ENCODE assay signal across 8 mouse cellular contexts in genomic region chr7:3704475-3704874, GRCm38 (mm10). TPM values are rescaled to one million over a fixed set of nuclear protein-coding genes. Genes with fewer than 3 reads are reported as not detected.
DNase-seq lines count a peak whose midpoint lies in the region; ATAC-seq lines count a peak whose summit lies in the region.

No protein-coding gene starts in this region.

- H3K4me1 ChIP-seq in heart, embryonic 16.5 days (ENCODE audit: control insufficient read depth, insufficient read depth, low read length) = peaks cover 20% of the 10 kb centered on the region
- peaks cover 30% of the 10 kb centered on the region for H3K4me1 ChIP-seq in hindbrain, embryonic 14.5 days (replicated peaks; ENCODE audit: control insufficient read depth, insufficient read depth, low read length)
- H3K4me1 ChIP-seq in midbrain, embryonic 10.5 days = peaks cover 28% of the 10 kb centered on the region

- H3K9me3 ChIP-seq in heart, embryonic 16.5 days (replicated peaks; ENCODE audit: control insufficient read depth, low read length) = no peaks in the 10 kb centered on the region
- H3K9me3 ChIP-seq in hindbrain, embryonic 14.5 days (ENCODE audit: control insufficient read depth, low read length) = no peaks in the 10 kb centered on the region
- H3K9me3 ChIP-seq in midbrain, embryonic 10.5 days (replicated peaks) = no peaks in the 10 kb centered on the region

- peak overlapping the region; percentile 89 for H3K4me3 ChIP-seq in heart, embryonic 16.5 days (ENCODE audit: low read length)
- peak overlapping the region; percentile 74 for H3K4me3 ChIP-seq in hindbrain, embryonic 14.5 days (replicated peaks; ENCODE audit: low read length)
- peak overlapping the region; percentile 88 for H3K4me3 ChIP-seq in midbrain, embryonic 10.5 days

- no peaks in the 10 kb centered on the region for H3K27me3 ChIP-seq in heart, embryonic 16.5 days (ENCODE audit: control insufficient read depth, insufficient read depth, low read length)
- H3K27me3 ChIP-seq in hindbrain, embryonic 14.5 days (ENCODE audit: control insufficient read depth, insufficient read depth, low read length) = no peaks in the 10 kb centered on the region
- H3K27me3 ChIP-seq in midbrain, embryonic 10.5 days (ENCODE audit: low read depth, poor library complexity, severe bottlenecking) = no peaks in the 10 kb centered on the region

- no peak for DNase-seq in heart, adult 18-20 months
- peak; percentile 61 for DNase-seq in ZHBTc4 (ENCODE audit: low read depth, low spot score)
- DNase-seq in hindbrain, embryonic 14.5 days (ENCODE audit: low spot score) = no peak
- DNase-seq in midbrain, embryonic 10.5 days (ENCODE audit: low spot score) = no peak
- no peak for DNase-seq in urinary bladder, postnatal 10 days (ENCODE audit: low spot score)
- DNase-seq in right cerebral cortex, postnatal 14 days = no peak
- no peak for DNase-seq in thymus, postnatal 4 days

- ATAC-seq in heart, embryonic 16.5 days (replicated peaks; ENCODE audit: extremely low read depth, insufficient read depth, low FRiP score) = 0 out of 2 replicates have a peak, but pooled peaks have one; percentile 22
- peak; percentile 41 for ATAC-seq in hindbrain, embryonic 14.5 days (ENCODE audit: low FRiP score)

- H3K27ac ChIP-seq in heart, embryonic 16.5 days (ENCODE audit: low read length) = peak overlapping the region; percentile 98
- peak overlapping the region; percentile 93 for H3K27ac ChIP-seq in hindbrain, embryonic 14.5 days
- peak overlapping the region; percentile 96 for H3K27ac ChIP-seq in midbrain, embryonic 10.5 days (replicated peaks)

- H3K9ac ChIP-seq in heart, embryonic 16.5 days (ENCODE audit: low read length) = peak overlapping the region; percentile 89
- peak overlapping the region; percentile 78 for H3K9ac ChIP-seq in hindbrain, embryonic 14.5 days

- peaks cover 38% of the 10 kb centered on the region for H3K36me3 ChIP-seq in heart, embryonic 16.5 days (ENCODE audit: control insufficient read depth, insufficient read depth)
- H3K36me3 ChIP-seq in hindbrain, embryonic 14.5 days (replicated peaks; ENCODE audit: control insufficient read depth, insufficient read depth) = peaks cover 57% of the 10 kb centered on the region
- peaks cover 64% of the 10 kb centered on the region for H3K36me3 ChIP-seq in midbrain, embryonic 10.5 days

- WGBS in heart, embryonic 16.5 days = under 1% methylated on average over 20 of the region's 20 CpGs
- 1% methylated on average over 20 of the region's 20 CpGs for WGBS in hindbrain, embryonic 14.5 days
- WGBS in midbrain, embryonic 10.5 days = under 1% methylated on average over 20 of the region's 20 CpGs

- peak overlapping the region; percentile 92 for H3K4me2 ChIP-seq in heart, embryonic 16.5 days (ENCODE audit: low read depth, low read length)
- peak overlapping the region; percentile 98 for H3K4me2 ChIP-seq in hindbrain, embryonic 14.5 days (replicated peaks)

RNA-seq across cellular contexts. Expression of gene Rps9, which starts 0.7 kb away (rescaled TPM):
- 814 and 845 TPM in 2 replicates for polyA plus RNA-seq in heart, embryonic 16.5 days (2015; fragmentation: Nextera tagmentation; extraction: Ambion mirVana)
- 100 to 1,000 TPM; 640 to 688 TPM for total RNA-seq in heart, adult 18-20 months (2021)
- polyA plus RNA-seq in hindbrain, embryonic 14.5 days (2014; fragmentation: Nextera tagmentation; extraction: Ambion mirVana) = 732 and 840 TPM in 2 replicates
- polyA plus RNA-seq in midbrain, embryonic 10.5 days (2016; fragmentation: Nextera tagmentation; extraction: Ambion mirVana) = 1,174 and 1,339 TPM in 2 replicates

RNA-seq across cellular contexts. Expression of gene Mboat7, which starts 11.2 kb away (rescaled TPM):
- polyA plus RNA-seq in heart, embryonic 16.5 days (2015; fragmentation: Nextera tagmentation; extraction: Ambion mirVana) = 35.8 and 37.8 TPM in 2 replicates
- total RNA-seq in heart, adult 18-20 months (2021) = 10 to 100 TPM; 19.8 to 21.5 TPM
- polyA plus RNA-seq in hindbrain, embryonic 14.5 days (2014; fragmentation: Nextera tagmentation; extraction: Ambion mirVana) = 80.4 and 93.7 TPM in 2 replicates
- 30.6 and 32.5 TPM in 2 replicates for polyA plus RNA-seq in midbrain, embryonic 10.5 days (2016; fragmentation: Nextera tagmentation; extraction: Ambion mirVana)

RNA-seq across cellular contexts. Expression of gene Tsen34, which starts 11.8 kb away (rescaled TPM):
- polyA plus RNA-seq in heart, embryonic 16.5 days (2015; fragmentation: Nextera tagmentation; extraction: Ambion mirVana) = 207 and 237 TPM in 2 replicates
- 10 to 100 TPM; 68.7 to 70.3 TPM for total RNA-seq in heart, adult 18-20 months (2021)
- 263 and 275 TPM in 2 replicates for polyA plus RNA-seq in hindbrain, embryonic 14.5 days (2014; fragmentation: Nextera tagmentation; extraction: Ambion mirVana)
- 251 and 266 TPM in 2 replicates for polyA plus RNA-seq in midbrain, embryonic 10.5 days (2016; fragmentation: Nextera tagmentation; extraction: Ambion mirVana)

RNA-seq across cellular contexts. Expression of gene Pirb, which starts 15.7 kb away (rescaled TPM):
- 0.76 and 1.3 TPM in 2 replicates for polyA plus RNA-seq in heart, embryonic 16.5 days (2015; fragmentation: Nextera tagmentation; extraction: Ambion mirVana)
- 1 to 10 TPM; 1.5 to 2.0 TPM for total RNA-seq in heart, adult 18-20 months (2021)
- 0.23 and 0.47 TPM in 2 replicates for polyA plus RNA-seq in hindbrain, embryonic 14.5 days (2014; fragmentation: Nextera tagmentation; extraction: Ambion mirVana)
- polyA plus RNA-seq in midbrain, embryonic 10.5 days (2016; fragmentation: Nextera tagmentation; extraction: Ambion mirVana) = 0.12 and 0.25 TPM in 2 replicates

RNA-seq across cellular contexts. Expression of gene Tmc4, which starts 27.1 kb away (rescaled TPM):
- polyA plus RNA-seq in heart, embryonic 16.5 days (2015; fragmentation: Nextera tagmentation; extraction: Ambion mirVana) = 7.0 and 7.3 TPM in 2 replicates
- total RNA-seq in heart, adult 18-20 months (2021) = 1 to 10 TPM; 1.1 to 1.4 TPM
- polyA plus RNA-seq in hindbrain, embryonic 14.5 days (2014; fragmentation: Nextera tagmentation; extraction: Ambion mirVana) = 3.5 and 4.4 TPM in 2 replicates
- 3.1 TPM in 2 replicates for polyA plus RNA-seq in midbrain, embryonic 10.5 days (2016; fragmentation: Nextera tagmentation; extraction: Ambion mirVana)
